Mouse (Mus musculus) cortical plate, adult 2 months (tissue): ENCODE data around the gene Napsa.

Experiments
- CTCF ChIP-seq: fragments of 200-500 bp; IDR thresholded peaks from 2 replicates; pipeline ENCODE4 v1.5.1; 2011; ENCODE audit warnings: mild to moderate bottlenecking, control low read depth, low read length; ENCODE audit not compliant: insufficient read depth; ENCODE audit errors: extremely low read depth
- POLR2A ChIP-seq: fragments of 200-500 bp; IDR thresholded peaks from 2 replicates; pipeline ENCODE4 v1.6.1; 2011; ENCODE audit warnings: mild to moderate bottlenecking, low read length, control low read depth; ENCODE audit not compliant: insufficient read depth; ENCODE audit errors: extremely low read depth

- TF ChIP-seq POLR2A (no peak), CTCF (no peak)
Observed at GRCm38 (mm10) chr7:44570989-44571388, 1.2 kb upstream of the Napsa start.
